Mouse (Mus musculus) heart, postnatal 4 days (tissue): ENCODE measurements at regions not wholly inside any gene's neighbourhood (a gene's known extent, or its start where the extent isn't known, plus 50 kb on each side); places are given as distances from the start of the nearest gene placed in this dataset.

ENCODE experiments used
- DNase-seq: peaks from one replicate; pipeline ENCODE4 v3.0.0; 2021
- microRNA-seq, 2 experiments: library from miRNA; unstranded; fragments of <30 nt; microRNA quantifications; one replicate each; pipeline ENCODE4 v1.2.0; 2021 to 2022

- DNase-seq: no peak
These were observed 834.7 kb downstream of the Tlr4 start for GRCm38 (mm10) chr4:67662122-67662521.

GRCm38 (mm10) chr4:67673961-67674360 is 846.6 kb downstream of the Tlr4 start:
- DNase-seq: no peak

- DNase-seq: no peak
These were observed 850.2 kb downstream of the Tlr4 start for GRCm38 (mm10) chr4:67677589-67677988.

GRCm38 (mm10) chr4:67698438-67698837 is 871.1 kb downstream of the Tlr4 start:
- no peak for DNase-seq

Small RNA genes in the stretch of these regions (microRNA-seq; reads per million reads assigned to microRNA genes)
- 0 reads per million in 2 experiments for gene Gm44497
